Mouse (Mus musculus): ENCODE results near the gene Luc7l2.

DNA sequence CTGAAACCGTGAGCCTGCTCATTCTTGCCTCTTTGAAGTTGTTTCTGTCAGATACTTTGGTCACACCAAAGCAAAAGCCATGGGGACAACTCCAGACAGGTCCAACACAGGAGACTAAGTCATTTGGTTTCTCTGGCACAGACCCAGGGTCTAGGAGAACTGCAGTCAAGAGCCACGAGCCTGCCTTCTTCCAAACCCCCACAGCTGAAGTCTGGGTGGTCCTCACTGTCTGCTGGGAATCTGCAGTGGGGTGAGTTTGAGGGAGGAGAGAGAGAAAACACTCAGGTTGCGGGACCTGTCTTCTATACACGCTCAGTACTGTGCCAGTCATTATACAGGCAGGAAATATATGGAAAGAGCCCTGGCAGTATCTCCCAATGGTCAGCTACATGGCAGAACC is 76.4 kb downstream of the Luc7l2 start:
- TF ChIP-seq USF1 (IDR thresholded peaks at IDR 0.05; ENCODE audit: low read depth) = no peak
- TF ChIP-seq POLR2A (IDR thresholded peaks at IDR 0.05; ENCODE audit: insufficient read length, low read depth) = no peak
- TF ChIP-seq MYOD1 (IDR thresholded peaks at IDR 0.05; ENCODE audit: control insufficient read depth in 1 of 3, insufficient read length in 2 of 3, low read depth in 2 of 3) = no peak
- TF ChIP-seq MYOG (IDR thresholded peaks at IDR 0.05; ENCODE audit: control insufficient read depth in 1 of 3, insufficient read depth in 1 of 3, insufficient read length in 2 of 3, low read depth in 2 of 3) = no peak

Measured in myocyte (in vitro differentiated cells).